Mouse (Mus musculus): ENCODE results near the gene Cyyr1.

Gene Cyyr1

GRCm38 (mm10) chr16:85455043-85455442 lies 98.2 kb downstream of the Cyyr1 start:
- DNase-seq = no peak

- no peak for DNase-seq
These were observed 106.9 kb downstream of the Cyyr1 start for GRCm38 (mm10) chr16:85446306-85446705.

- no peak for DNase-seq
These were observed 107.4 kb downstream of the Cyyr1 start for GRCm38 (mm10) chr16:85445801-85446200.

- DNase-seq = no peak
These were observed 117.8 kb downstream of the Cyyr1 start for GRCm38 (mm10) chr16:85435427-85435826.

GRCm38 (mm10) chr16:85429173-85429572 lies 124.0 kb downstream of the Cyyr1 start:
- no peak for DNase-seq

GRCm38 (mm10) chr16:85422889-85423288 lies 130.3 kb downstream of the Cyyr1 start:
- no peak for DNase-seq

GRCm38 (mm10) chr16:85415415-85415814 lies 137.8 kb downstream of the Cyyr1 start:
- DNase-seq = no peak

- no peak for DNase-seq
These were observed 159.7 kb downstream of the Cyyr1 start for GRCm38 (mm10) chr16:85393430-85393948.

GRCm38 (mm10) chr16:85386801-85387200 lies 166.4 kb downstream of the Cyyr1 start:
- DNase-seq = no peak

Measured in right cerebral cortex, postnatal 14 days (tissue).